Mouse (Mus musculus) liver, adult 2 months (tissue): ENCODE measurements around the gene Fhl1.

Experiments
- CTCF ChIP-seq: fragments of 200-500 bp; IDR thresholded peaks from 2 replicates; pipeline ENCODE4 v1.5.1; 2011; ENCODE audit warnings: low read depth, low read length, control low read depth
- POLR2A ChIP-seq: fragments of 200-500 bp; IDR thresholded peaks from 2 replicates; pipeline ENCODE4 v1.6.1; 2011; ENCODE audit warnings: low read length, control low read depth; ENCODE audit not compliant: insufficient read depth; ENCODE audit errors: extremely low read depth

- TF ChIP-seq CTCF (no peak), POLR2A (no peak)
Measured at GRCm38 (mm10) chrX:56835842-56836241, 104.3 kb downstream of the Fhl1 start.
